Mouse (Mus musculus): ENCODE measurements around the gene Trit1.

Gene Trit1

GRCm38 (mm10) chr4:123050681-123051211 is 34.3 kb downstream of the Trit1 start:
- DNase-seq (ENCODE audit: low read depth), result peak; percentile 8

GRCm38 (mm10) chr4:123053179-123053578 is 36.8 kb downstream of the Trit1 start:
- no peak for DNase-seq (ENCODE audit: low read depth)

DNA sequence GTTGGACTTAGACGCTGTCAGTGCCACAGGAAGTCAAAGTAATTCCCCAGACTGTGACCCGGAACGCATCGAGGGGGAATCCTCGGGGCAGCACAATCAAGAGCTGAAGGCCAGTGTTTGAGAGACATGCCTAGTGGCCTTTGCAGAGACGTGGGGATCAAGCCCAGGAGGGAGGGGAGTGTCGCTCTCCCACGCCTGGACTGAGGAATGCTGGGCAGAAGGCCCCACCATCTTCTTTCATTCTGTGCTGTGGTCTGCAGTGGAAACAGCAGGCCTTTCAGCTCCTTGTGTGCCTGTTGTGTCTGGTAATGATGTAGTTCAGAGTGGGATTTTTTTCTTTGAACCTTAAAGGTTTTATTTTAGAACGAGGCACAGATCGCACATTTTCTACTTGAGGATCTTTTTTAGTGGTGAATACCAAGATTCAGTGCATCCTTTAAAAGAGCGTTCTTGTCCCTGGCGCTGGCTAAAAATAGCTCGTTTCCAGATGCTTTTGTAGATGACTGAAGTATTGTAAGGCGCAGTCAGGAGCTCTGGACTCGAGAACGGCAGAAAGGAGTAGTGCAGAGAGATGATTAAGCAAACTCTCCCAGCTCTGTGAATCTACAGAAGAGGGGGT is 37.9 kb downstream of the Trit1 start:
- no peak for DNase-seq (ENCODE audit: low read depth)

GRCm38 (mm10) chr4:123056560-123057109 is 40.2 kb downstream of the Trit1 start:
- DNase-seq (ENCODE audit: low read depth), result no peak

DNA sequence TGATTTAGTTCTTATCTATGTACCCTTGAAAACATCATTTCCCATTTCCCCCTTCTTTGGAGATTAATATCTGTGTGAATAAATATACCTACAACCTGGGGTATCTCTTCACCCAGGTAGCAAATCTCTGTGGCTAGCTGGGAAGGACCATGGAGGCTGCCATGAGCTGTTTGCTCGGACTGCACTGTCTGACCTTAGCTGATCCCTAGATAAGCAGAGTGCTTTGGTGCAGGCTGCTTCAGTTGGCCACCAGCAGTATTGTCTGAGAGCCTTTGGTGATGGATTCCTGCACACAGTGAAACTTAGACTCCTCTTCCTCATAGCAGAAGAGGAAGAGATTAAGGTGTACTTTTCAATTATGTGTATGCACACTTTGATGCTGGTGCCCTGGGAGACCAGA is 41.6 kb downstream of the Trit1 start:
- DNase-seq (ENCODE audit: low read depth), result no peak

GRCm38 (mm10) chr4:123061744-123062143 is 45.3 kb downstream of the Trit1 start:
- DNase-seq (ENCODE audit: low read depth), result no peak

- DNase-seq (ENCODE audit: low read depth), result no peak
Observed at GRCm38 (mm10) chr4:123068646-123069045, 52.2 kb downstream of the Trit1 start.

DNA sequence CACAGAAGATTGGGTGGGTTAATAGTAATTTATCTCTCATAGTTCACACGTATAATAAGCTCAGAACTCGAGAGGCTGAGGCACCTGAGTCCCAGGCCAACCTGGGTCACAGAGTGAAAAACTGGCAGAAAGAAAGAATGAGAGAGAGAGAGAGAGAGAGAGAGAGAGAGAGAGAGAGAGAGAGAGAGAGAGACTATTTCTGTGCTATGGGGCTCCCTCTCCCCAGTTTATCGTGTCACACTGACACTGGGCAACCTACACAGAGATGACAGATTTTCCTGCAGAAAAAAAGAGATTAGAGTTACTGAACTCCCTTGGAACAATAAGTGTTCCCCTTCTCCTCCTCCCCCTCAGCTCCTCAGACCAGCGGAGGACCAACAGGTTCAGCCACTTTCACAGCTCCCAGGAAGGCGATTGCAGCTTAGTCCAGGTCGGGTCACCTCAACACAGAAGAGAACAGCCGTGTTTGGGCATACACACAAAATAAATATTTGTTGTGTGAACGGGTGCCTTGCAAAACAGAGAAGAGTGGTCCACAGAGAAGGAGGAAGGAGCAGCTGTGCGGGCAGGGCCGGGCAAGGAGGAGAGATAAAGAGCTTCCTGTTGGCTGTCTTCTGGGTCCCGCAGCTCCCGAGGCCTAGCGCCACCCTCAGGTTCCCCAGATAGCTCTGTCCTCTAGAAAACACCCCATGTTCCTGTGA is 55.0 kb downstream of the Trit1 start:
- DNase-seq (ENCODE audit: low read depth), result peak; percentile 24

GRCm38 (mm10) chr4:123076928-123077327 is 60.5 kb downstream of the Trit1 start:
- no peak for DNase-seq (ENCODE audit: low read depth)

- DNase-seq (ENCODE audit: low read depth), result peak; percentile 25
Observed at GRCm38 (mm10) chr4:123078231-123078630, 61.8 kb downstream of the Trit1 start.

DNA sequence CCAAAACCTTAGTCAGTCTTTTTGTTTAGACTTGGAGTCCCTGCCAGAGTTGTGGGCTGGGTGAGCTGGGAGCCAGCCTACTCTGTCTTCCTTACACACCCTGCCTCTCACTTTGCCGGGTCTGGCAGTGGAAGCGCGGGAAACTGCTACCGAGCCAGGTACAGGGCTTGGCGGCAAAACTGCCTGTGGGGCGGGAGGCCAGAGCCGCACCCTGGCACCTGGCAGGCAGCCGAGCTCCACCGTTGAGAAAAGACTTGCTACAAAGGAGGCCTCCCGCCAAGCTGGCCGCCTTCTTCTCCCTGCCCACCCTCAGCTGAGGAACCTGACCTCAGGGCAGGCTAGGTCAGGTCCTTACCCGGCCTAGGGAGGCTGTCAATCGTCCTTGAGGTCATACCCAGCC is 64.4 kb downstream of the Trit1 start:
- no peak for DNase-seq (ENCODE audit: low read depth)

GRCm38 (mm10) chr4:123082283-123083163 is 66.1 kb downstream of the Trit1 start:
- peak; percentile 42 for DNase-seq (ENCODE audit: low read depth)

DNA sequence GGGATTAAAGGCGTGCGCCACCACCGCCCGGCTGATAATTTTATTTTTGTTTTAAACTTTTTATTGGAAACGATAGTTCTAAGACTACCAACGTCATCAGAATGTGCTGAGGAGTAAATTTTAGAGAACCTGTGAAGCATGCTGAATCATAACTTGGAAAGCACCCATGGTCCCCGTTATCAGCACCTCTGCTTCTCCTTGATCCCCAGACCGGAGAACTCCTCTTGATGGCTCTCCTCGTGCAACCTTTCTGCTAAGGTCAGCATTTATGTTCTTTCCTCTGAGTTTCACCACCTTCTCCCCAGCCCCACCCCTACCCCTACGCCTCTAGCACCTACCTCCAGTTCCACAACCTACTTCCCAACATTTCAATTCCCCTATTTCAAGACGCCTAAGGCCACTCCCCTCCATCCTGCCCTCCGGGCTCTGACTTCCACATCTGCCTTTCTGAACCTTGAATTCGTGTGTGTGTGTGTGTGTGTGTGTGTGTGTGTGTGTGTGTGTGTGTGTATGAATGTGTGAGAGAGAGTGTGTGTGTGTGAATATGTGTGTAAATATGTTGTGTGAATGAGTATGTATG is 67.0 kb downstream of the Trit1 start:
- DNase-seq (ENCODE audit: low read depth), result no peak

DNA sequence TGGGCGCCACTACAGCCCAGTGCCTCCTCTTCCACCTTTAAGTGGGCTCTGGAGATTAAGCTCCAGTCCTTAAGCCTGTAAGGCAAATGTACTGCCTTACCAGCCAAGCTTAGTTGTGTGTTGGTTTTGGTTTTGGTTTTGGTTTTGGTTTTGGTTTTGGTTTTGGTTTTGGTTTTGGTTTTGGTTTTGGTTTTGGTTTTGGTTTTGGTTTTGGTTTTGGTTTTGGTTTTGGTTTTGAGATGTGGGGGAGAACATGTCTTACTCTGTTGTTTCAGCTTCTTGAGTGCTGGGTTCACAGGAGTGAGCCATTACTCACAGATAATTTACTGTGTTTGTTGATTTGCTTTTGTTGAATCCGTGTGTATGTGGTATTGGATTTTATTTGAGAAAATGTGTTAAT is 68.9 kb downstream of the Trit1 start:
- no peak for DNase-seq (ENCODE audit: low read depth)

- DNase-seq (ENCODE audit: low read depth), result no peak
Observed at GRCm38 (mm10) chr4:123086381-123086780, 70.0 kb downstream of the Trit1 start.

GRCm38 (mm10) chr4:123092621-123093020 is 76.2 kb downstream of the Trit1 start:
- no peak for DNase-seq (ENCODE audit: low read depth)

DNA sequence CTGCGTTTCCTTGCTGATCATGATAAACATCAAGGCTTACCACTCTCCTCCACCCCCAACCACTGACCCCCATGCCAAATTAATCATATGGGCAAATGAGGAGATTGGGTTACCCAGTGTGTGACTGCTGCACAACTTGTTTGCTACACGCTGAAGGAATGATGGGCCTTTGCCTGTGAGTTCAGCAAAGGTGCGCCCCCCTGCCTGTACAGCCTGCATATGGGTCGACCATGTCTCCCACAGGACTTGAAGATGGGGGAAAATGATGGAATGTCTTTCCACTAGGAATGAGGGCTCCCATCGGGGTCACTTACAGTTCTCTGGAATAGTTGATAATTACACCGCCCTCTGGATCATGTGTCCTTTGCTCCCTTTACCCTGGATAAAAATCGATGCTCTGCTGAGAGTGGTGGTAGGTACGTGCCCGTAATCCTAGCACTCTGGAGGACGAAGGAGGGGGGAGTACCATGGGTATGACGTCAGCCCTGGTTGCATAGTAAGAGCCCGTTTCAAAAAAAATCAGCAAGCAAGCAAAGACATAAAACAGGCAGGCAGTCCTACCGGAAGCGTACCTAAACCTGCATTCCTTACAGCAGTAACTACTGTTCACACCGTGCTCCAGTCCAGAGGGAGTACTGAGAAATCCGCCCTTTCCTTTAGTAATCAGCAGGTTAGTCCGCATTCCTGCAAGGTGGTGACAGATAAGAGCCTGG is 76.8 kb downstream of the Trit1 start:
- DNase-seq (ENCODE audit: low read depth), result no peak

- no peak for DNase-seq (ENCODE audit: low read depth)
Observed at GRCm38 (mm10) chr4:123093869-123094268, 77.5 kb downstream of the Trit1 start.
